Mouse (Mus musculus) hindbrain, embryonic 11.5 days (tissue): Measurements from ENCODE around the gene B3gat1. TPM values are rescaled to one million over a fixed set of nuclear protein-coding genes. Genes with fewer than 3 reads are reported as not detected.
A peak's percentile ranks its signal among the peaks of the same experiment; 100 is the strongest.

Source experiments
- ATAC-seq: fragments of 200-750 bp; cut with Nextera tagmentation; 2 replicates; pipeline ENCODE4 v1.8.0; 2017; ENCODE audit warnings: mild to moderate bottlenecking, moderate TSS enrichment, moderate library complexity; ENCODE audit not compliant: low FRiP score
- DNase-seq: peaks from one replicate; pipeline ENCODE4 v3.0.0-alpha.2; 2015; ENCODE audit warnings: low spot score
- H3K27ac ChIP-seq: fragments of 300-500 bp; sonication (generic); 2 replicates; pipeline ENCODE4 v1.5.1; 2014; ENCODE audit warnings: mild to moderate bottlenecking, low read depth, low read length
- H3K27me3 ChIP-seq: fragments of 300-500 bp; sonication (generic); 2 replicates; pipeline ENCODE4 v1.6.1; 2014; ENCODE audit warnings: mild to moderate bottlenecking, low read length, moderate library complexity, mixed read lengths; ENCODE audit not compliant: control insufficient read depth, insufficient read depth
- H3K36me3 ChIP-seq: fragments of 300-500 bp; sonication (generic); 2 replicates; pipeline ENCODE4 v1.6.1; 2014; ENCODE audit warnings: mild to moderate bottlenecking, low read length, moderate library complexity, mixed read lengths; ENCODE audit not compliant: control insufficient read depth, insufficient read depth
- H3K4me1 ChIP-seq: fragments of 300-500 bp; sonication (generic); replicated peaks from 2 replicates; pipeline ENCODE4 v1.6.1; 2014; ENCODE audit warnings: low read length, mixed read lengths; ENCODE audit not compliant: control insufficient read depth, insufficient read depth
- H3K4me2 ChIP-seq: fragments of 300-500 bp; sonication (generic); replicated peaks from 2 replicates; pipeline ENCODE4 v1.6.1; 2014; ENCODE audit warnings: mild to moderate bottlenecking, low read depth, low read length
- H3K4me3 ChIP-seq: fragments of 300-500 bp; sonication (generic); 2 replicates; pipeline ENCODE4 v1.5.1; 2014; ENCODE audit warnings: low read depth, low read length
- H3K9ac ChIP-seq: fragments of 300-500 bp; sonication (generic); 2 replicates; pipeline ENCODE4 v1.6.1; 2014; ENCODE audit warnings: low read depth, low read length
- H3K9me3 ChIP-seq: fragments of 300-500 bp; sonication (generic); 2 replicates; pipeline ENCODE4 v1.6.1; 2016; ENCODE audit warnings: low read length; ENCODE audit not compliant: control insufficient read depth
- WGBS: fragments of 180-500 bp; shearing (Covaris S2); extraction: QIAGEN DNeasy Blood & Tissue Kit; methylation state at CpG from one replicate; pipeline ENCODE4 v1.1.7; 2014; 5-methylcytosine and 5-hydroxymethylcytosine counted together
- polyA plus RNA-seq: library from polyadenylated mRNA; unstranded; fragments of >200 nt; fragmentation: Nextera tagmentation; extraction: Ambion mirVana; gene quantifications from 2 replicates; pipeline ENCODE4 v1.2.1, GENCODE M21; 2014

B3gat1 gene
- polyA plus RNA-seq, 1 experiment from 2014 or later: 7.3 TPM

DNA sequence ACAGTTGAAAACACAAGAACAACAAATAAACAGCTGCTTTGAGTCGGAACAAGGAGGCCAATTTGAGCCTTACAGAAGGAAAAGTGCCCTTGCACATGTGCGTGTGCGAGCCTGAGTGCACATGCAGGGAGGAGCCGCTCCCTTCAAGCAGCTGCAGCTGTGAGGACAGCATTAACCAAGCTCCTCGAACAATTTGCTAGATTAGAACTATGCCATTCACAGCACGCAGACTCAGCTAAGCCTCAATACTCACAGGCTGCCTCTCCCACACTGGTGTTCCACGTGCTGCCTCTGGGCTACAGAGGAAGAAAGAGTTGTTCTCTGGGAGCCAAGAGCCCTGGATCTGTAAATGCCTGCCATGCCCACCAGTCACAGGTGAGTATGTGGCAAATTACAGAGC is 11.8 kb upstream of the B3gat1 start:
- DNase-seq (no peak), ATAC-seq (no peak)
- WGBS: 71% methylated on average over 7 of the region's 7 CpGs
- Histone ChIP-seq H3K4me1 (no peaks in the 10 kb centered on the region), H3K27me3 (no peaks in the 10 kb centered on the region), H3K9ac (no peak overlapping the region), H3K27ac (no peak overlapping the region), H3K4me3 (no peak overlapping the region), H3K36me3 (no peaks in the 10 kb centered on the region), H3K4me2 (no peak overlapping the region), H3K9me3 (no peaks in the 10 kb centered on the region)

GRCm38 (mm10) chr9:26725709-26726108 is 7.8 kb upstream of the B3gat1 start:
- Histone ChIP-seq H3K4me3 (no peak overlapping the region), H3K9ac (no peak overlapping the region), H3K27me3 (no peaks in the 10 kb centered on the region), H3K36me3 (no peaks in the 10 kb centered on the region), H3K27ac (no peak overlapping the region), H3K9me3 (no peaks in the 10 kb centered on the region), H3K4me2 (no peak overlapping the region), H3K4me1 (no peaks in the 10 kb centered on the region)
- no peak for ATAC-seq
- no peak for DNase-seq
- 84% methylated on average over 3 of the region's 3 CpGs for WGBS

DNA sequence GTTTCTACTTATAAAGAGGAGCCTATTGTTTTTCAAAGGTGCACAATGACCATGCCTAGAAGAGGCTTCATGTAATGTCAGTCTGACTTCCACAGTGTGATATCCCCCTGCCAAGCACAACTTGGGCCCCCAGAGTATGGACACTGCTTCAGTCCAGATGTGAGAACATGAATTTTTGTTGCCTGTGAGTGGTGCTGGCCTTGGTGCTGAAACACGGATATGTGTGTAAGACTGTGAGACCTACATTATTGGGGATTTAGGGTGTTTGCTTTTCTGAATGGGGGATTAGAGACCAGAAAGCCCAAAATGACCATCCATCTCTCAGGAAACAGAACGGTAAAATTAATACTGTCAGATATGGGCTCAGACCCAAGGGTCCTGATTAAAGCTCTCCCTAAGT is 6.1 kb upstream of the B3gat1 start:
- no peak overlapping the region for H3K27ac ChIP-seq
- H3K4me2 ChIP-seq: no peak overlapping the region
- no peaks in the 10 kb centered on the region for H3K4me1 ChIP-seq
- 67% methylated on average over 2 of the region's 2 CpGs for WGBS
- H3K9ac ChIP-seq: no peak overlapping the region
- no peaks in the 10 kb centered on the region for H3K36me3 ChIP-seq
- no peaks in the 10 kb centered on the region for H3K27me3 ChIP-seq
- no peaks in the 10 kb centered on the region for H3K9me3 ChIP-seq
- DNase-seq: peak; percentile 60
- no peak for ATAC-seq
- no peak overlapping the region for H3K4me3 ChIP-seq

DNA sequence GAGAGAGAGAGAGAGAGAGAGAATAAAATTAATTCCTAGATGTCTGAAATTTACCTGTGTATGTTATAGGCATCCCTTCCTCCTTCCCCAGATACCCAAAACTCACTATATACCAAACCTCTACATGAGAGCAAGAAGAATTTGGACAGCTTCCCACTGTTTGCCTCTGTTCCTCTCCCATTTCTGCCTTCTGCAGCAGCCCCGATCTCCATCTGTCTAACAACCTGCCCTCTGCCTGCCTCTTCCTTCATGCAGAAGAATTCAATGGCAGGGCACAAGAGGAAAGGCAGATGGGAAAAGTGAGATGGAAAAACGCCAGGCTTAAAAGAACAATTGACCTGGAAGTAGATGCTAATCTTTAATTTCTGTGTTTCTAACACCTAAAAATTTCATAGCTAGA is 5.0 kb upstream of the B3gat1 start:
- no peak overlapping the region for H3K27ac ChIP-seq
- no peak overlapping the region for H3K4me2 ChIP-seq
- H3K9me3 ChIP-seq: no peaks in the 10 kb centered on the region
- ATAC-seq (no peak), DNase-seq (no peak)
- H3K27me3 ChIP-seq: 0 out of 2 replicates have a peak, but pooled peaks cover 2% of the 10 kb centered on the region
- 77% methylated on average over 2 of the region's 2 CpGs for WGBS
- no peak overlapping the region for H3K9ac ChIP-seq
- H3K4me1 ChIP-seq: no peaks in the 10 kb centered on the region
- H3K36me3 ChIP-seq: no peaks in the 10 kb centered on the region
- no peak overlapping the region for H3K4me3 ChIP-seq

DNA sequence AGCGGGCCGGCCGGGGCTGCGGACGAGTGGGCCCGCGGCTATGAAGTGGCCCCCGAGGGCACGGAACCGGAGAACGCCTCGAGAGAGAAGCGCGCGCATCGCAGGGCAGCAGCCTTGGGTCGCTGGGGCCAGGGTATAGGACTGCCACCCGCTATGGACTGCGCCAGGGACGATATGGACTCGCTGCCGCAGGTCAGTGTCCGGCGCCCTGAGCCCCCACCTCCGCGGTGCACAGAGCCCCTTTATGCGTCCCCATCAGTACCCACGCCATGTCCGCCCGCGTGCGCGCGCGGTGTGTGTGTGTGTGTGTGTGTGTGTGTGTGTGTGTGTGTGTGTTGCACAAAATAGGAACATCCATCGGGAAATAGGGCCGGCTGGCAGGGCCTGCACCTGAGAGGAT is 458 bp downstream of the B3gat1 start:
- peak; percentile 58 for DNase-seq
- H3K27ac ChIP-seq: no peak overlapping the region
- H3K9ac ChIP-seq: peak overlapping the region; percentile 86
- H3K4me2 ChIP-seq: peak overlapping the region; percentile 95
- H3K4me3 ChIP-seq: peak overlapping the region; percentile 74
- ATAC-seq: peak; percentile 82
- H3K9me3 ChIP-seq: no peaks in the 10 kb centered on the region
- peaks cover 4% of the 10 kb centered on the region; the same call in 1 of the 2 replicates for H3K27me3 ChIP-seq
- no peaks in the 10 kb centered on the region for H3K4me1 ChIP-seq
- 1% methylated on average over 22 of the region's 37 CpGs for WGBS
- H3K36me3 ChIP-seq: no peaks in the 10 kb centered on the region

- Histone ChIP-seq H3K4me2 (no peak overlapping the region), H3K9ac (no peak overlapping the region), H3K4me1 (no peaks in the 10 kb centered on the region), H3K36me3 (no peaks in the 10 kb centered on the region), H3K27ac (no peak overlapping the region), H3K27me3 (peaks cover 4% of the 10 kb centered on the region; the same call in 1 of the 2 replicates), H3K4me3 (no peak overlapping the region), H3K9me3 (no peaks in the 10 kb centered on the region)
- 81% methylated on average over 5 of the region's 5 CpGs for WGBS
- ATAC-seq: no peak
- no peak for DNase-seq
Measured at GRCm38 (mm10) chr9:26737116-26737515, 3.6 kb downstream of the B3gat1 start.

DNA sequence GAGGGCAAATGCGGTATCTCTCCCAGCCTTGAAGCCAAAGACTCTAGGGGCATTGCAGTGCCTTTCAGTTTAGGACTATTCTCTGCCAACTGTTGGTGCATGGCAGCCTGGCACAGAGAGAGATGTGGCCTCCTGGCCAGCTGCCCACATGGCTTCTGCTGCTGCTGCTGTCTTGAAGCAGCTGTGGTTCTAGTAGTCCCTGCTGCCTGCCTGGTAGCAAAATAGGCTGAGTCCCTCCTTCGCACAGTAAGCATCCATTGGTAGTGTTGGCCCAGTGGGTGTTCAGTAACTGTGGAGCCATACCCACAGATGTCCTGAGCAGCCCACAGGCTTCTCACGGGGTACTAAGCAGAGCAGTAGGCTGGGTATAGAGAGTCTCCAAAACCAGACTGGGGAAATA is 9.3 kb downstream of the B3gat1 start:
- no peak overlapping the region for H3K4me3 ChIP-seq
- H3K27me3 ChIP-seq: no peaks in the 10 kb centered on the region
- H3K9me3 ChIP-seq: no peaks in the 10 kb centered on the region
- no peak overlapping the region for H3K27ac ChIP-seq
- 93% methylated on average over 3 of the region's 3 CpGs for WGBS
- no peak overlapping the region for H3K9ac ChIP-seq
- DNase-seq: no peak
- H3K4me2 ChIP-seq: no peak overlapping the region
- no peaks in the 10 kb centered on the region for H3K36me3 ChIP-seq
- no peak for ATAC-seq
- no peaks in the 10 kb centered on the region for H3K4me1 ChIP-seq

DNA sequence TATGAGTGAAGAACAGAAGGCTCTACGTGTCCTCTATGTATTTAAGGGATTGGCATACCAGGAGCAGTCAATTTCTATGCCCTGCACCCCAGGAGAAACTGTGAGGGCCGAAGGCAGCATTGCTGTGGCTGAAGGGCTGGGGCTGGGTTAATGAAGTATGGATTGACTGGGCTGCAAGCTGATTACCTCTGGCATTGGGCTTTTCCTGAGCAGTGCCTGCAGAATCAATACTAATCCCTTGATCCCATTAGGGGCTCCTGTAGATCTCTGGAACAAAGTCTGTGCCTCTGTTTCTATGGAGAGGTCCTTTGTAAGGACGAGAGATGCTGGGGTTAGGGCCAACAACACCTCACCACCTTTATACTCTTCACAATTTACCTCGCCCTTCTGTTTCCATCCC is 13.6 kb downstream of the B3gat1 start:
- ATAC-seq: no peak
- Histone ChIP-seq H3K4me2 (no peak overlapping the region), H3K27ac (no peak overlapping the region), H3K9ac (no peak overlapping the region), H3K4me3 (no peak overlapping the region), H3K27me3 (no peaks in the 10 kb centered on the region), H3K36me3 (no peaks in the 10 kb centered on the region), H3K9me3 (no peaks in the 10 kb centered on the region), H3K4me1 (no peaks in the 10 kb centered on the region)
- DNase-seq: no peak
- 66% methylated on average over 4 of the region's 4 CpGs for WGBS

DNA sequence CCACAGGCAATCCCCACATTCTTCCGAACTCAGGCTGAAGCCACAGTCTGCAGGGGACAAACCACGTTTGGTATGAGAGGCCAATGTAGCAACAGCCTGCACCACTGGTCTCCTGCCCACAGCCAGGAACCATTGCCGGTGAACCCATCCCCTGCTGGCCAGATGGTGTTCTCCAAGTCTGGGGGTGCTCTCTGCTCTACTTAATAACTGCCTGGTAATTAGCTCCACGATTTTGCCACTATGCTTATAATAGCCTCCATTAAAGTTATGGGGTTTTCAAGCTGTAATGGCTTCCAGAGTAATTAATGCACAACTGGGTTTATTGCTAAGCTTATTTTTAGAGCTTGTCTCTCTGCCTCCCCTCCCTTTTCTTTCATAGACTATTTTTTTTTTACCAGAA is 15.4 kb downstream of the B3gat1 start:
- no peak for DNase-seq
- WGBS: 84% methylated on average over 4 of the region's 4 CpGs

More for the DNA sequence above, 15.4 kb downstream of the B3gat1 start:
- no peaks in the 10 kb centered on the region for H3K27me3 ChIP-seq
- no peak for ATAC-seq
- no peaks in the 10 kb centered on the region for H3K36me3 ChIP-seq
- H3K4me3 ChIP-seq: no peak overlapping the region
- H3K9me3 ChIP-seq: no peaks in the 10 kb centered on the region
- no peak overlapping the region for H3K9ac ChIP-seq
- no peaks in the 10 kb centered on the region for H3K4me1 ChIP-seq
- no peak overlapping the region for H3K27ac ChIP-seq
- no peak overlapping the region for H3K4me2 ChIP-seq
